Mouse (Mus musculus) lung, embryonic 16.5 days (tissue): Measurements from ENCODE around the gene Lrpap1. TPM values are rescaled to one million over a fixed set of nuclear protein-coding genes. Genes with fewer than 3 reads are reported as not detected.
A peak's percentile ranks its signal among the peaks of the same experiment; 100 is the strongest.

ENCODE experiments used
- ATAC-seq: fragments of 200-750 bp; cut with Nextera tagmentation; 2 replicates; pipeline ENCODE4 v1.8.0; 2017; ENCODE audit warnings: low read depth, mild to moderate bottlenecking, moderate library complexity
- H3K27ac ChIP-seq: fragments of 300-500 bp; sonication (generic); 2 replicates; pipeline ENCODE4 v1.5.1; 2014; ENCODE audit warnings: mild to moderate bottlenecking, control low read depth, low read length
- H3K27me3 ChIP-seq: fragments of 300-500 bp; sonication (generic); 2 replicates; pipeline ENCODE4 v1.6.1; 2014; ENCODE audit warnings: low read depth, low read length, mixed read lengths; ENCODE audit not compliant: control insufficient read depth, insufficient read depth
- H3K36me3 ChIP-seq: fragments of 300-500 bp; sonication (generic); 2 replicates; pipeline ENCODE4 v1.6.1; 2014; ENCODE audit warnings: low read length; ENCODE audit not compliant: control insufficient read depth, insufficient read depth
- H3K4me1 ChIP-seq: fragments of 300-500 bp; sonication (generic); replicated peaks from 2 replicates; pipeline ENCODE4 v1.6.1; 2014; ENCODE audit warnings: low read length, mixed read lengths; ENCODE audit not compliant: control insufficient read depth, insufficient read depth
- H3K4me2 ChIP-seq: fragments of 300-500 bp; sonication (generic); 2 replicates; pipeline ENCODE4 v1.6.1; 2014; ENCODE audit warnings: low read depth, low read length, control low read depth
- H3K4me3 ChIP-seq: fragments of 300-500 bp; sonication (generic); 2 replicates; pipeline ENCODE4 v1.5.1; 2014; ENCODE audit warnings: mild to moderate bottlenecking, low read length, control low read depth
- H3K9ac ChIP-seq: fragments of 300-500 bp; sonication (generic); 2 replicates; pipeline ENCODE4 v1.6.1; 2014; ENCODE audit warnings: low read length, control low read depth
- H3K9me3 ChIP-seq: fragments of 300-500 bp; sonication (generic); 2 replicates; pipeline ENCODE4 v1.6.1; 2016; ENCODE audit warnings: low read length; ENCODE audit not compliant: control insufficient read depth
- WGBS: fragments of 180-500 bp; shearing (Covaris S2); extraction: QIAGEN DNeasy Blood & Tissue Kit; methylation state at CpG from one replicate; pipeline ENCODE4 v1.1.7; 2014; 5-methylcytosine and 5-hydroxymethylcytosine counted together
- polyA plus RNA-seq: library from polyadenylated mRNA; unstranded; fragments of >200 nt; fragmentation: Nextera tagmentation; extraction: Ambion mirVana; gene quantifications from 2 replicates; pipeline ENCODE4 v1.2.1, GENCODE M21; 2015

Lrpap1 gene
- polyA plus RNA-seq, 1 experiment from 2014 or later, result 172 TPM

GRCm38 (mm10) chr5:35131237-35131636, 25.7 kb upstream of the Lrpap1 start:
- Histone ChIP-seq H3K27ac (no peak overlapping the region), H3K4me1 (peaks cover 5% of the 10 kb centered on the region)
- 17% methylated on average over 1 of the region's 1 CpGs for WGBS

DNA sequence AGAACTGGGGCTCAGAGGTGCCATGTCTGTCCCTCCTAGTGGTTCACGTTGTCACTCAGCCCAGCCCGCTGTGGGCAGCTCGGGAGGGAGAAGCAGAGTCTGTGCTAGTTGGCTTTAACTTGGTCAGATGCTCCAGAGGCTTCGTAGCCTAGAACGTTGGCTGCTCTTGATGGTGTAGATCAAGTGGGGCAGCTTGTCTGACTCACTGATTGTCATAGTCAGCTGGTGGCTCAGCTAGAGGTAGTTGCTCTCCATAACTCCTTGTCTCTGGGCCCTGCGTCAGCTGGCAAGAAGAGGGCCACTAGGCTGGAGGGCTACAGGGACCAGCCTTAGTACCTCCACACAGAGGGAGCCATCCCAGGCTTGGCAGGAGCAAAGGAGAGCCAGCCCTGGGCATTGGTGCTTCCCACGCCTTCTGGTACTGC, 24.2 kb upstream of the Lrpap1 start:
- no peak overlapping the region for H3K9ac ChIP-seq
- no peak overlapping the region for H3K27ac ChIP-seq
- no peak overlapping the region for H3K4me3 ChIP-seq
- no peaks in the 10 kb centered on the region for H3K4me1 ChIP-seq
- H3K9me3 ChIP-seq, result no peaks in the 10 kb centered on the region
- H3K4me2 ChIP-seq, result no peak overlapping the region
- ATAC-seq, result no peak
- WGBS, result 92% methylated on average over 7 of the region's 7 CpGs
- H3K36me3 ChIP-seq, result no peaks in the 10 kb centered on the region
- no peaks in the 10 kb centered on the region for H3K27me3 ChIP-seq

More at GRCm38 (mm10) chr5:35131237-35131636, 25.7 kb upstream of the Lrpap1 start:
- Histone ChIP-seq H3K36me3 (no peaks in the 10 kb centered on the region), H3K9ac (no peak overlapping the region), H3K4me2 (no peak overlapping the region), H3K27me3 (no peaks in the 10 kb centered on the region), H3K4me3 (no peak overlapping the region), H3K9me3 (no peaks in the 10 kb centered on the region)
- ATAC-seq, result no peak

GRCm38 (mm10) chr5:35129208-35129607, 23.6 kb upstream of the Lrpap1 start:
- Histone ChIP-seq H3K9ac (no peak overlapping the region), H3K4me1 (no peaks in the 10 kb centered on the region), H3K27me3 (no peaks in the 10 kb centered on the region), H3K27ac (no peak overlapping the region), H3K4me2 (no peak overlapping the region), H3K9me3 (no peaks in the 10 kb centered on the region), H3K36me3 (no peaks in the 10 kb centered on the region), H3K4me3 (no peak overlapping the region)
- no peak for ATAC-seq
- WGBS, result 80% methylated on average over 16 of the region's 16 CpGs

GRCm38 (mm10) chr5:35120024-35120423, 14.5 kb upstream of the Lrpap1 start:
- no peak for ATAC-seq
- no peak overlapping the region for H3K4me3 ChIP-seq

GRCm38 (mm10) chr5:35118418-35118817, 12.9 kb upstream of the Lrpap1 start:
- Histone ChIP-seq H3K27me3 (no peaks in the 10 kb centered on the region), H3K4me3 (no peak overlapping the region), H3K4me1 (no peaks in the 10 kb centered on the region; the same call in 1 of the 2 replicates), H3K27ac (no peak overlapping the region), H3K9ac (no peak overlapping the region), H3K36me3 (no peaks in the 10 kb centered on the region), H3K4me2 (no peak overlapping the region), H3K9me3 (no peaks in the 10 kb centered on the region)
- ATAC-seq, result no peak
- 90% methylated on average over 2 of the region's 2 CpGs for WGBS

More at GRCm38 (mm10) chr5:35120024-35120423, 14.5 kb upstream of the Lrpap1 start:
- Histone ChIP-seq H3K36me3 (no peaks in the 10 kb centered on the region), H3K9me3 (no peaks in the 10 kb centered on the region), H3K27me3 (no peaks in the 10 kb centered on the region), H3K4me1 (no peaks in the 10 kb centered on the region; the same call in 1 of the 2 replicates), H3K4me2 (no peak overlapping the region), H3K27ac (no peak overlapping the region), H3K9ac (no peak overlapping the region)
- WGBS, result 76% methylated on average over 8 of the region's 8 CpGs

DNA sequence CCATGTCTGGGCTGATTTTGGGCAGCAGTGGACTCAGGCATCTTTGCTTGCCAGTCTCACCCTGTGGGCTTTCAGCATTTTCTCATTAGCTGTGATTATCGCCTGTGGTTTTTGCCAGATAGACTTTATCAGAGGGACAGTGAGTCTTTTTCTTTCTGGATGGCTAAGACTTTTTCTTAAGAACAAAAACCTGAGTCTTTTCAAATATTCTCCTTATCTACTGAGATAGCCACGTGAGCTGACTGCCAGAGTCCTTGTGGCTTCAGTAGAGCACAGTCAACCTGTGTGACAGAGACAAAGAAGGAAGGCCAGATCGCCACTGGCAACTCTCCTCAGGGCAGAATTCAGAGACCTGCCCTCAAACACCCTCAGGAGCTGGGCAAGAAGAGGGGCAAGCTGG, 12.1 kb upstream of the Lrpap1 start:
- Histone ChIP-seq H3K9me3 (no peaks in the 10 kb centered on the region), H3K27me3 (no peaks in the 10 kb centered on the region), H3K4me3 (no peak overlapping the region), H3K9ac (no peak overlapping the region), H3K27ac (no peak overlapping the region), H3K4me2 (no peak overlapping the region), H3K36me3 (no peaks in the 10 kb centered on the region), H3K4me1 (no peaks in the 10 kb centered on the region; the same call in 1 of the 2 replicates)
- WGBS, result 38% methylated on average over 3 of the region's 3 CpGs
- ATAC-seq, result no peak

DNA sequence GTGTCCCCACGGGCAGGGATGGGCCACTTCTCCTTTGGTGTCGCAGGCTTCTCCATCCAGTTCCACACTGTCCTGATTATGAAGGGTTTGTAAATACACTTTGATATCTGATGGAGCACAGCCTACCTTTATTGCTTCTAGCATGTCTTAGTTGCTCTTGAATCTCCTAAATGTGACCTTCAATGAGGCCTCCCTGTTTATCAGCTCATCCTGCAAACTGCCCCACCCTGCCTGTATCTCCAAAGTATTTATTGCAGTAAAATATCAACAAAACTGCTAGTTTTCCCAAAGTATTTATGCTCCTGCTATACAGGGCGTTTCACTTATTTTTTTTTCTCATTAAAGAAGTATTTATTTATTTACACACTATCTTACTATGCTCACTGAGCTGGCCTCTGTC, 10.4 kb upstream of the Lrpap1 start:
- Histone ChIP-seq H3K4me1 (no peaks in the 10 kb centered on the region; the same call in 1 of the 2 replicates), H3K27ac (no peak overlapping the region), H3K36me3 (no peaks in the 10 kb centered on the region), H3K9ac (no peak overlapping the region), H3K9me3 (no peaks in the 10 kb centered on the region), H3K27me3 (no peaks in the 10 kb centered on the region), H3K4me3 (no peak overlapping the region), H3K4me2 (no peak overlapping the region)
- no peak for ATAC-seq
- WGBS, result 64% methylated on average over 3 of the region's 3 CpGs

DNA sequence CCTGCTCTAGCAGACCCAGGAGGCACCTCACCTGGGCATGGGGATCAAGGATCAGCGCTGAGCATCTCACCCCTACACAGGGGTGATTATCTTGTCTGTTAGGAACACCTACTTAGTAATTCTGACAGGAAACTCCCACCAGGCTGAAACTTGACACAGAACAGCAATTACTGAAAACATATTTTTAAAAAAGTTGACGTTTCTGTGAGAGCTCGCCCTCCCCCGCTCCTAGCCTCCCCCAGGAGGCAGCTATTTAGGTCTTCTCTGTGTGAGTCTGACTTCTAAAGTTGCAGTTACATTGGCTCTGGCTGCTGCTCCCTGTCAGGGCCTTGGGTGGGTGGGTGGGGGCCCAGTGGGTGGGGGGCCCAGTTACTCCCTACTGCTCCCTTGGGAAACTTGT, 6.9 kb upstream of the Lrpap1 start:
- Histone ChIP-seq H3K27ac (no peak overlapping the region), H3K9ac (no peak overlapping the region), H3K4me1 (no peaks in the 10 kb centered on the region), H3K36me3 (no peaks in the 10 kb centered on the region), H3K27me3 (no peaks in the 10 kb centered on the region), H3K4me3 (no peak overlapping the region), H3K9me3 (no peaks in the 10 kb centered on the region), H3K4me2 (no peak overlapping the region)
- WGBS, result 50% methylated on average over 4 of the region's 4 CpGs
- ATAC-seq, result no peak

- H3K4me1 ChIP-seq, result peaks cover 21% of the 10 kb centered on the region
- peaks cover 7% of the 10 kb centered on the region; the same call in 1 of the 2 replicates for H3K36me3 ChIP-seq
- 5% methylated on average over 11 of the region's 11 CpGs for WGBS
- peak overlapping the region; percentile 85 for H3K4me2 ChIP-seq
- peak overlapping the region; percentile 92 for H3K4me3 ChIP-seq
- H3K9ac ChIP-seq, result peak overlapping the region; percentile 67
- no peaks in the 10 kb centered on the region for H3K27me3 ChIP-seq
- ATAC-seq, result peak; percentile 44; the same call in 1 of the 2 replicates
- peak overlapping the region; percentile 36 for H3K27ac ChIP-seq
- H3K9me3 ChIP-seq, result no peaks in the 10 kb centered on the region
Measured at GRCm38 (mm10) chr5:35105922-35106298, 344 bp upstream of the Lrpap1 start.
